Mouse (Mus musculus): ENCODE data around the gene Tax1bp1. TPM values are rescaled to one million over a fixed set of nuclear protein-coding genes. Genes with fewer than 3 reads are reported as not detected.

Gene Tax1bp1
- polyA plus RNA-seq, 1 experiment from 2014 or later: 175 TPM

DNA sequence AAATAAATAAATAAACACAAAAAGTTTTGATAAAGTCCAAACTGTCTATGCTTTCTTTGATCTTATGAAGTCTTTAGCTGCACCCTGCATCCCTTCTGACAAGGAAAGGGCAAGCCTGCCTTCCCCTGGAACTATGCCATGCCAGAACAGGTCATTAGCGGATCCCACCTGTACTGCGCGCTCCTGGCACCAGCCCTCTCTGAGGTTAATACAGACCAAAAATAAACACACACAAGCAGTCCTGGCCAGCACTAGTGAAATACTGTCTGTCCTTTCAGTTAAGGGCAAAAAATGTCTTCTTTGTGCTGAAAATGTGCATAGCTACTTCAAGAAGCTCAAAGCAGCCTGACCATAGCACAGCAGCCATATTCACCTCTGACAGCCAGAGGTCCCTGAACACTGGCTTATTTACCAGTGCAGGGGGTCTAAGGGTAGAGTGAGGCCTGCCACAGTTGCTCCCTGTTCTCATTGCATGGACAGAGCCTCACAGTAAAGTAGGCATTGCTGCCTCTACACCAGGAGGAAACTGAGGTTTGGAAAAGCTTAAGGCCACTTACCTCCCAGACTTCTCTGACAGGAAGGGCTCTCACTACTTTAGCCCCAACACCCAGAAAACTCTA, 91.8 kb downstream of the Tax1bp1 start:
- 83% methylated on average over 3 of the region's 3 CpGs for WGBS
- Histone ChIP-seq H3K27me3 (no peaks in the 10 kb centered on the region), H3K9me3 (no peaks in the 10 kb centered on the region), H3K9ac (no peak overlapping the region), H3K27ac (peak overlapping the region; percentile 1; the same call in 1 of the 2 replicates), H3K4me2 (no peak overlapping the region), H3K36me3 (no peaks in the 10 kb centered on the region), H3K4me1 (peaks cover 23% of the 10 kb centered on the region), H3K4me3 (no peak overlapping the region)
- no peak for ATAC-seq (ENCODE audit: insufficient number of reproducible peaks, insufficient read depth, low FRiP score, low TSS enrichment, low read depth)

Other genes with a start within 250 kb of the Tax1bp1 start
- 80.4 and 90.3 TPM in 2 replicates for gene Hibadh, start 73.3 kb upstream of the Tax1bp1 start, polyA plus RNA-seq (2015; fragmentation: Nextera tagmentation; extraction: Ambion mirVana)

Data from embryonic facial prominence, embryonic 13.5 days (tissue).